Mouse (Mus musculus) MEL (cell line): ENCODE measurements at regions not wholly inside any gene's neighbourhood (a gene's known extent, or its start where the extent isn't known, plus 50 kb on each side); places are given as distances from the start of the nearest gene placed in this dataset.

ENCODE experiments used
- DNase-seq: peaks from one replicate; pipeline ENCODE4 v3.0.0; 2011; ENCODE audit warnings: low read depth, low spot score
- H3K27ac ChIP-seq: 2 replicates; pipeline ENCODE4 v1.5.1; 2012; ENCODE audit warnings: low read depth, mild to moderate bottlenecking, control low read depth, low read length, moderate library complexity; ENCODE audit not compliant: control insufficient read depth
- H3K27me3 ChIP-seq, 2 experiments: fragments of 150-350 bp in 1 of 2; sonication (generic) in 1 of 2; 2 replicates each; pipeline ENCODE4 v1.6.1; 2012; ENCODE audit warnings: low read length in 2 of 2, mild to moderate bottlenecking in 2 of 2, improper control_type of control experiment in 1 of 2, moderate library complexity in 1 of 2; ENCODE audit not compliant: insufficient read depth in 2 of 2, control insufficient read depth in 1 of 2
- H3K36me3 ChIP-seq, 2 experiments: 2 replicates each; pipeline ENCODE4 v1.6.1; 2012 to 2014; ENCODE audit warnings: low read length in 2 of 2, improper control_type of control experiment in 1 of 2, inconsistent platforms in 1 of 2, mild to moderate bottlenecking in 1 of 2; ENCODE audit not compliant: insufficient read depth in 2 of 2, control insufficient read depth in 1 of 2
- H3K4me1 ChIP-seq, 2 experiments: fragments of 150-350 bp in 1 of 2; sonication (generic) in 1 of 2; 2 replicates each; pipeline ENCODE4 v1.6.1; 2012; ENCODE audit warnings: low read length in 2 of 2, improper control_type of control experiment in 1 of 2, mild to moderate bottlenecking in 1 of 2; ENCODE audit not compliant: insufficient read depth in 2 of 2, control insufficient read depth in 1 of 2
- H3K4me3 ChIP-seq, 2 experiments: fragments of 150-350 bp in 1 of 2; sonication (generic) in 1 of 2; 2 replicates each; pipeline ENCODE4 v1.5.1; 2012; ENCODE audit warnings: low read depth in 2 of 2, low read length in 2 of 2, mild to moderate bottlenecking in 2 of 2, moderate library complexity in 2 of 2, control low read depth in 1 of 2, improper control_type of control experiment in 1 of 2; ENCODE audit not compliant: control insufficient read depth in 1 of 2, insufficient read depth in 1 of 2
- H3K79me2 ChIP-seq: 2 replicates; pipeline ENCODE4 v1.6.1; 2012; ENCODE audit warnings: mild to moderate bottlenecking, low read length, moderate library complexity; ENCODE audit not compliant: control insufficient read depth, poor library complexity, insufficient read depth
- H3K9ac ChIP-seq: 2 replicates; pipeline ENCODE4 v1.6.1; 2012; ENCODE audit warnings: low read depth, mild to moderate bottlenecking, control low read depth, low read length, moderate library complexity; ENCODE audit not compliant: control insufficient read depth, poor library complexity, severe bottlenecking
- H3K9me3 ChIP-seq: fragments of 150-350 bp; sonication (generic); replicated peaks from 2 replicates; pipeline ENCODE4 v1.6.1; 2012; ENCODE audit warnings: mild to moderate bottlenecking, low read length, improper control_type of control experiment, moderate library complexity; ENCODE audit not compliant: insufficient read depth
- BHLHE40 ChIP-seq: IDR thresholded peaks from 2 replicates; pipeline ENCODE4 v1.6.1; 2012; ENCODE audit warnings: low read depth, mild to moderate bottlenecking, inconsistent platforms, low read length, improper control_type of control experiment, borderline replicate concordance
- CHD2 ChIP-seq: IDR thresholded peaks from 2 replicates; pipeline ENCODE4 v1.6.1; 2011; ENCODE audit warnings: low read length, improper control_type of control experiment
- CTCF ChIP-seq, 3 experiments: IDR thresholded peaks in 2 of 3; conservative IDR thresholded peaks in 1 of 3; 2 replicates each; pipeline ENCODE4 v1.5.1; 2011 to 2012; ENCODE audit warnings: low read length in 3 of 3, low read depth in 2 of 3, mild to moderate bottlenecking in 2 of 3, improper control_type of control experiment in 1 of 3, inconsistent platforms in 1 of 3, mixed read lengths in 1 of 3, moderate library complexity in 1 of 3; ENCODE audit not compliant: control insufficient read depth in 1 of 3, insufficient read depth in 1 of 3, poor library complexity in 1 of 3, severe bottlenecking in 1 of 3
- E2F4 ChIP-seq: IDR thresholded peaks from 2 replicates; pipeline ENCODE4 v1.6.1; 2011; ENCODE audit warnings: low read depth, low read length, improper control_type of control experiment, borderline replicate concordance
- ELF1 ChIP-seq: IDR thresholded peaks from 2 replicates; pipeline ENCODE4 v1.6.1; 2014; ENCODE audit warnings: low read depth, mild to moderate bottlenecking, inconsistent platforms, low read length, improper control_type of control experiment, moderate library complexity
- EP300 ChIP-seq, 2 experiments: IDR thresholded peaks; 2 replicates each; pipeline ENCODE4 v1.6.1; 2011; ENCODE audit warnings: improper control_type of control experiment in 2 of 2, low read length in 2 of 2, low read depth in 1 of 2, mild to moderate bottlenecking in 1 of 2
- ETS1 ChIP-seq: IDR thresholded peaks from 2 replicates; pipeline ENCODE4 v1.6.1; 2012; ENCODE audit warnings: low read depth, mild to moderate bottlenecking, inconsistent platforms, low read length, improper control_type of control experiment, moderate library complexity
- GATA1 ChIP-seq: IDR thresholded peaks from 2 replicates; pipeline ENCODE4 v1.6.1; 2011; ENCODE audit warnings: low read depth, low read length, improper control_type of control experiment
- KAT2A ChIP-seq: conservative IDR thresholded peaks from 2 replicates; pipeline ENCODE4 v1.6.1; 2012; ENCODE audit warnings: low read depth, low read length, improper control_type of control experiment, inconsistent platforms
- MAFK ChIP-seq: IDR thresholded peaks from 2 replicates; pipeline ENCODE4 v1.6.1; 2011; ENCODE audit warnings: low read depth, mild to moderate bottlenecking, low read length, improper control_type of control experiment, borderline replicate concordance
- MAX ChIP-seq: IDR thresholded peaks from 2 replicates; pipeline ENCODE4 v1.6.1; 2011; ENCODE audit warnings: low read length, improper control_type of control experiment
- MXI1 ChIP-seq: IDR thresholded peaks from 2 replicates; pipeline ENCODE4 v1.6.1; 2011; ENCODE audit warnings: mild to moderate bottlenecking, low read depth, low read length, improper control_type of control experiment
- MYC ChIP-seq: IDR thresholded peaks from 2 replicates; pipeline ENCODE4 v1.6.1; 2011; ENCODE audit warnings: low read depth, mild to moderate bottlenecking, low read length, improper control_type of control experiment, moderate library complexity
- NELFE ChIP-seq: IDR thresholded peaks from 2 replicates; pipeline ENCODE4 v1.6.1; 2011; ENCODE audit warnings: low read depth, low read length, improper control_type of control experiment
- POLR2A ChIP-seq, 2 experiments: IDR thresholded peaks; 2 replicates each; pipeline ENCODE4 v1.6.1; 2011 to 2012; ENCODE audit warnings: low read length in 2 of 2, mild to moderate bottlenecking in 2 of 2, control low read depth in 1 of 2, improper control_type of control experiment in 1 of 2, low read depth in 1 of 2, moderate library complexity in 1 of 2; ENCODE audit not compliant: control insufficient read depth in 1 of 2, insufficient read depth in 1 of 2, poor library complexity in 1 of 2
- RAD21 ChIP-seq: IDR thresholded peaks from 2 replicates; pipeline ENCODE4 v1.6.1; 2011; ENCODE audit warnings: mild to moderate bottlenecking, low read depth, low read length, improper control_type of control experiment
- RCOR1 ChIP-seq: IDR thresholded peaks from 2 replicates; pipeline ENCODE4 v1.6.1; 2012; ENCODE audit warnings: low read depth, mild to moderate bottlenecking, inconsistent platforms, low read length, improper control_type of control experiment
- SIN3A ChIP-seq: IDR thresholded peaks from 2 replicates; pipeline ENCODE4 v1.6.1; 2012; ENCODE audit warnings: low read length, improper control_type of control experiment, inconsistent platforms
- SMC3 ChIP-seq: IDR thresholded peaks from 2 replicates; pipeline ENCODE4 v1.6.1; 2011; ENCODE audit warnings: low read depth, low read length, improper control_type of control experiment
- UBTF ChIP-seq: IDR thresholded peaks from 2 replicates; pipeline ENCODE4 v1.6.1; 2012; ENCODE audit warnings: low read depth, mild to moderate bottlenecking, inconsistent platforms, low read length, improper control_type of control experiment, moderate library complexity, borderline replicate concordance; ENCODE audit not compliant: insufficient read depth
- USF1 ChIP-seq: IDR thresholded peaks from 2 replicates; pipeline ENCODE4 v1.6.1; 2014; ENCODE audit warnings: low read depth, mild to moderate bottlenecking, inconsistent platforms, low read length, improper control_type of control experiment, moderate library complexity
- USF2 ChIP-seq, 2 experiments: IDR thresholded peaks; 2 replicates each; pipeline ENCODE4 v1.6.1; 2011 to 2012; ENCODE audit warnings: improper control_type of control experiment in 2 of 2, low read length in 2 of 2, borderline replicate concordance in 1 of 2, inconsistent platforms in 1 of 2, low read depth in 1 of 2, mild to moderate bottlenecking in 1 of 2; ENCODE audit not compliant: insufficient read depth in 1 of 2
- ZC3H11A ChIP-seq: IDR thresholded peaks from 2 replicates; pipeline ENCODE4 v1.6.1; 2012; ENCODE audit warnings: low read depth, mild to moderate bottlenecking, inconsistent platforms, low read length, improper control_type of control experiment
- ZMIZ1 ChIP-seq: IDR thresholded peaks from 2 replicates; pipeline ENCODE4 v1.6.1; 2012; ENCODE audit warnings: low read depth, mild to moderate bottlenecking, inconsistent platforms, low read length, improper control_type of control experiment, moderate library complexity
- ZNF384 ChIP-seq: IDR thresholded peaks from 2 replicates; pipeline ENCODE4 v1.6.1; 2012; ENCODE audit warnings: low read depth, mild to moderate bottlenecking, inconsistent platforms, low read length, improper control_type of control experiment

GRCm38 (mm10) chrX:142469048-142469634, 78.8 kb upstream of the Acsl4 start:
- TF ChIP-seq E2F4 (no peak), UBTF (no peak), POLR2A (IDR thresholded peaks at IDR 0.05; ENCODE audit: control insufficient read depth in 1 of 2, insufficient read depth in 1 of 2, low read depth in 1 of 2, low read length in 2 of 2, poor library complexity in 1 of 2) (no peak), RCOR1 (no peak), MAX (no peak), CHD2 (no peak), NELFE (no peak), GATA1 (no peak), ETS1 (no peak), CTCF (IDR thresholded peaks at IDR 0.05 in 2 of 3, conservative IDR thresholded peaks at IDR 0.05 in 1 of 3; ENCODE audit: control insufficient read depth in 1 of 3, insufficient read depth in 1 of 3, low read depth in 2 of 3, low read length in 3 of 3, poor library complexity in 1 of 3, severe bottlenecking in 1 of 3) (no peak), KAT2A (no peak), USF1 (no peak), ELF1 (no peak), EP300 (IDR thresholded peaks at IDR 0.05; ENCODE audit: low read depth in 1 of 2, low read length in 2 of 2) (no peak), ZC3H11A (no peak), RAD21 (no peak), USF2 (IDR thresholded peaks at IDR 0.05; ENCODE audit: borderline replicate concordance in 1 of 2, insufficient read depth in 1 of 2, low read depth in 1 of 2, low read length in 2 of 2) (no peak), MXI1 (no peak), ZNF384 (no peak)

GRCm38 (mm10) chrX:142470083-142470482, 79.7 kb upstream of the Acsl4 start:
- Histone ChIP-seq H3K9me3 (no peaks in the 10 kb centered on the region), H3K27ac (no peak overlapping the region), H3K4me3 (no peak overlapping the region), H3K36me3 (no peaks in the 10 kb centered on the region), H3K4me1 (no peaks in the 10 kb centered on the region), H3K27me3 (peaks cover 13% of the 10 kb centered on the region in 2 experiments), H3K9ac (no peak overlapping the region), H3K79me2 (no peaks in the 10 kb centered on the region)
- DNase-seq: no peak
- TF ChIP-seq MAFK (no peak), BHLHE40 (no peak), UBTF (no peak), CHD2 (no peak), ZNF384 (no peak), SMC3 (no peak), SIN3A (no peak), ZMIZ1 (no peak), MAX (no peak), E2F4 (no peak), EP300 (IDR thresholded peaks at IDR 0.05; ENCODE audit: low read depth in 1 of 2, low read length in 2 of 2) (no peak), MYC (no peak), GATA1 (no peak), KAT2A (no peak)

More at GRCm38 (mm10) chrX:142469048-142469634, 78.8 kb upstream of the Acsl4 start:
- Histone ChIP-seq H3K4me1 (no peaks in the 10 kb centered on the region), H3K36me3 (no peaks in the 10 kb centered on the region), H3K27me3 (peaks cover 16% of the 10 kb centered on the region in 2 experiments), H3K9ac (no peak overlapping the region), H3K27ac (no peak overlapping the region), H3K79me2 (no peaks in the 10 kb centered on the region), H3K9me3 (no peaks in the 10 kb centered on the region), H3K4me3 (no peak overlapping the region)
- no peak for DNase-seq
